Mouse (Mus musculus): ENCODE measurements around the gene Nxf1.

Gene Nxf1

DNA sequence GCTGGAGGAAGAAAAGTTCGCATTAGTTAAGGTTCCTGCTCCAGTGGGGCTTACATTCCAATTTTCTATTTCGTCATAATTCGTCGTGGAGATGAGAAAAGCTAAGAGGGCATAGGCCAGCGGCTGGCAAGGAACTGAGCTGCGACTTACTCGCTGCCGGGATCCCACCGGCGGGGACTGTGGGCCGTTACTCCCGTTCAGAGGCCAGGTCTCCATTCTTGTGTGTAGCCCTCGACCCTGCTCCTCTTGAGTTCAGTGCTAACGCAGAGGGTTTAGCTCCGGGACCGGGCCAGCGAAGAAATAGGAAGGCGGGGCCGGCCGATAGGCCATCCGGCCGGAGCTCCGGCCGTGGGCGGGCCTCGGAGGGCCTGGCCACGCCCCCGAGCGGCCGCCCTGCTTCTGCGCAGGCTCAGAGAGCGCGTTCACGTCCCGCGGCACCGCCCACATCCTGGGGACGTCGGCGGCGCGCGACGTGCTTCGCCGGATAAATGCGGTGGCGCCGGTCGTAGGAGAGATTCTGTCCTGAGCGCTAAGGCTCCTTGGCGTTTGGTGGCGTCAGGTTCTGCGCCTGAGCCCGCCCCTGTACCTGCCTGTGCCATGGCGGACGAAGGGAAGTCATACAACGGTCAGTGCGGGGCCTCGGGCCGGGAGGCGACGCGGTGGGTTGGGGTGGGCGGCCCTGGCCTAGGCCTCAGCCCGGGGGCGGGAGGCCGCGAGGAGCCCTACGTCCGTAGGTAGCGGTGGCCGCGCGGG is at the start of gene Nxf1:
TSS of gene Nxf1 (plus strand) at position 439 of the 753 bp plus-strand sequence.
- peak; percentile 96 for DNase-seq (ENCODE audit: low read depth, low spot score)

DNA sequence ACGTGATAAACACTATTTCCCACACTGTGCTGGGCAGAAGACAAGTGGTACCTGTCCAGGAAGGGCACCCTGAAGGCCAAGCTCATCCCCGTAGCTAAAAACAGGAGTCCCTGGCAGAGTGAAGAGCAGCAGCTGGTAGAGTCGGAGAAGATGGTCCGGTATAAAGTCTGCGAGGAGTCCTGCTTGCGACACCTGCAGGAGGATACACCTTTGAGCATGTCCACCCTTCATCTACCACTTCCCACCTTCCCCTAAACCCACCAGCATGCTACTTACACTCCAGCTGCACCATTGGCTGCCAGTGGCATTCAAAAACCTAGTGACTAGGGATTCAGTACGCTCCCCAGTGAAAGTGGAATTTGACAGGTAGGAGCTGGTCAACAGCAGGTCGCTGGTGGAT is 47.9 kb upstream of the Nxf1 start:
- DNase-seq (ENCODE audit: low read depth, low spot score), result no peak

- DNase-seq (ENCODE audit: low read depth, low spot score), result no peak
Measured at GRCm38 (mm10) chr19:8710057-8710456, 46.8 kb upstream of the Nxf1 start.

GRCm38 (mm10) chr19:8711506-8711905 is 45.4 kb upstream of the Nxf1 start:
- no peak for DNase-seq (ENCODE audit: low read depth, low spot score)

GRCm38 (mm10) chr19:8711949-8712869 is 44.7 kb upstream of the Nxf1 start:
- peak; percentile 93 for DNase-seq (ENCODE audit: low read depth, low spot score)

DNA sequence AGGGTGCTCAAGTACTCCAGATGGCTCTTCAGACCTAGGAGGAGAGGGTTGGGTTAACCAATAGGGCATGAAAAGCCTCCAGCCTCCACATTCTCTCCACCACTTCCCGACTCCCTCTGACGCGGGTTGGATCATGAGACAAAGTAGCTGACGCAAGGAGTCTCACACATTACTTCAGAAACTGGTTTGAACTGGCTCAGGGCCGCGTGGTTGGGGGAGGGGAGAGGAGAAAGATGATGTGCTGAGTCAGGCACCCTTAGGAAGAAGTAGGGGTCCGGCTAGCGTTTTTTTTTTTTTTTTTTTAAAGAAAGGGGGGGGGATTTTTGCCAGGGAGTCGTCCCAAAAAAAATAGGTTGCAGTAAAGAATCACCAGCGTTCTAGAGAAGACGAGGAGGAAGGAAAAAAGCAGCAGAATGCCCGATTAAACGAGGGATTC is 44.0 kb upstream of the Nxf1 start:
- DNase-seq (ENCODE audit: low read depth, low spot score), result peak; percentile 91

GRCm38 (mm10) chr19:8713306-8713996 is 43.4 kb upstream of the Nxf1 start:
- peak; percentile 92 for DNase-seq (ENCODE audit: low read depth, low spot score)

DNA sequence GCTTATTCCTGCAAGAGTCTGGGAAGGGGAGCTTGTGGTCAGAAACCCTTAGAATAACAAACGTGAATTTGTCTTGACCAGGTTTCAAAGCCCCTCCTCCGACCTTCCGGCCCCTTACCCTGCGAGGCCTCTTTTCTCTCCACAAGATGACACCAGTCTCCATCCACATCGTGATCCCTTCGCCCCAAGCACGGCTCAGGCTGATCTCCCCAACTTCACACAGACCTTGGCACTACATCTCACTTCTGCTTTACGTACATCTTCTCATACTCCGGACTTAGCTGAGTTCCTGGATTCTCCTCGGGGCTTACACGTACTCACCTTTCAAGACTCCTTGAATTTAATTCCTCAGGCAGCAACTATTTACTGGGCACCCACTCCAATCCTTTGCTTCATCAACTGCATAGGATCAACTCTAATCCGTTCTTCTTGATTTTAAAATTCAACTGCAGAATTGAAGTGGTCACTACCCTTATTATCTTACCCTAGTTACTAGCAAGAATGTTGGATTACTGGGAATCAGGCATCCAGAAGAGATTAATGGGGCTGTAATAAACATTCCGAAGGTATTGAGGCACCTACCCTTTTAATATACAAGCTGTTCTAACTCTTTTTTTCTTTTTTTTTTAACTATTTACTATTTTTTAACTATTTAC is 42.7 kb upstream of the Nxf1 start:
- no peak for DNase-seq (ENCODE audit: low read depth, low spot score)

- DNase-seq (ENCODE audit: low read depth, low spot score), result no peak
Measured at GRCm38 (mm10) chr19:8714653-8715481, 42.0 kb upstream of the Nxf1 start.

GRCm38 (mm10) chr19:8715868-8716766 is 40.8 kb upstream of the Nxf1 start:
- no peak for DNase-seq (ENCODE audit: low read depth, low spot score)

DNA sequence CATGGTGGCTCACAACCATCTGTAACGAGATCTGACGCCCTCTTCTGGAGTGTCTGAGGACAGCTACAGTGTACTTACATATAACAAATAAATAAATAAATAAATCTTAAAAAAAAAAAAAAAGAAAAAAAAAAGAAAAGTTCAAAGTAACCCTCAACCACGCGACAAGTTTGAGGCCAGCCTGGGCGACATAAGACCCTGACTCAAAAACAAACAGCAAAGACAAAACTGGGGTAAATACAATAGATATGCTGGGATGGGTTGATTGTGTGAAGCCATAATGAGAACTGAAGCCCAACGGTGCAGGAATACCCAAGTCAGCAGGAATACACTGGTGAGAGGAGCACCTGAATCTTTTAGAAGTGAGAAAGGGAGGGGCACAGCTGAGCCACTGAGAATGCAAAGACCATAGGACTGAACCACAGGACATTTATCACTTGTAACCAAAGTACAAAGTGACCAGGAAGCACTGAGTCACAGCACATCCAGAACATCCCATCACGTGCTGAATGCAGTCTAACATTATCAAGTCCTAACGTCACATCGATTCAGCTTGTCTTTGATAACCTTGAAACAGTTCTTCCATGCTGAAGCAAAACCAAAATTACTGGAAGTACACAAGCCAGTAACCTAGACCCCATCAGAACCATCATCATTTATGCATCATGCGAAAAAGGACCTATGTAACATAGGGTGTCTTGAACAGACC is 40.0 kb upstream of the Nxf1 start:
- no peak for DNase-seq (ENCODE audit: low read depth, low spot score)

GRCm38 (mm10) chr19:8718357-8718756 is 38.5 kb upstream of the Nxf1 start:
- DNase-seq (ENCODE audit: low read depth, low spot score), result peak; percentile 84

- peak; percentile 41 for DNase-seq (ENCODE audit: low read depth, low spot score)
Measured at GRCm38 (mm10) chr19:8719037-8719436, 37.8 kb upstream of the Nxf1 start.

DNA sequence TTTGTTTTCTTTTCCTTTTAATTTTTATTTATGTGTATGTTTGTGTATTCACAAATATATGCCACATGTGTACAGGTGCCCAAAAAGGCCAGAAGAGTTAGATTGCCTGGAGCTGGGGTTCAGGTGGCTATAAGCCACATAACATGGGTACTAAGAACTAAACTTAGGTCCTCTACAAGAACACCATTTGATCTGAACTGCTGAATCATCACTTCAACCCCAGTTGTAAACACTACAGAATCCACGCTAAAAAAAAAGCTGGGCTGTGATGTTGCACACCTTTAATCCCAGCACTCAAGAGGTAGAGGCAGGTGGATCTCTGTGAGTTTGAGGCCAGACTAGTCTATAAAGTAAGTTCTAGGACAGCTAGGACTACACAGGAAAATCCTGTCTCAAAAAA is 35.5 kb upstream of the Nxf1 start:
- no peak for DNase-seq (ENCODE audit: low read depth, low spot score)

- DNase-seq (ENCODE audit: low read depth, low spot score), result no peak
Measured at GRCm38 (mm10) chr19:8722021-8722420, 34.9 kb upstream of the Nxf1 start.

DNA sequence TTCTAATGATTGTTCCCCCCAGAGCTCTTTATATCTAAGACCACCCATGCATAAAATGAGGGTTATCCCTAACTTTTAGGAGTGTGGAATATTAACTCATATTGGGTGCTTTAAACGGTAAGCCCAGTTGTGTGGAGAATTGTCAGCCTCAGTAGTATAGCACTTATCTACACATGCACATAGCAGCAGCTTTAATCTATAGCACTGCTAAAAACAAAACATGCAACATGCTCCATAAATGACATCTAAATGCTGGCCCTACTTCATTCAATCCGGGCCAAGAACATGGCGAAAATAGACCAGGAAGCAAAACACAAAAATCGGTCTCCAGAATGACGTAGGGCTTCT is 34.3 kb upstream of the Nxf1 start:
- DNase-seq (ENCODE audit: low read depth, low spot score), result no peak

DNA sequence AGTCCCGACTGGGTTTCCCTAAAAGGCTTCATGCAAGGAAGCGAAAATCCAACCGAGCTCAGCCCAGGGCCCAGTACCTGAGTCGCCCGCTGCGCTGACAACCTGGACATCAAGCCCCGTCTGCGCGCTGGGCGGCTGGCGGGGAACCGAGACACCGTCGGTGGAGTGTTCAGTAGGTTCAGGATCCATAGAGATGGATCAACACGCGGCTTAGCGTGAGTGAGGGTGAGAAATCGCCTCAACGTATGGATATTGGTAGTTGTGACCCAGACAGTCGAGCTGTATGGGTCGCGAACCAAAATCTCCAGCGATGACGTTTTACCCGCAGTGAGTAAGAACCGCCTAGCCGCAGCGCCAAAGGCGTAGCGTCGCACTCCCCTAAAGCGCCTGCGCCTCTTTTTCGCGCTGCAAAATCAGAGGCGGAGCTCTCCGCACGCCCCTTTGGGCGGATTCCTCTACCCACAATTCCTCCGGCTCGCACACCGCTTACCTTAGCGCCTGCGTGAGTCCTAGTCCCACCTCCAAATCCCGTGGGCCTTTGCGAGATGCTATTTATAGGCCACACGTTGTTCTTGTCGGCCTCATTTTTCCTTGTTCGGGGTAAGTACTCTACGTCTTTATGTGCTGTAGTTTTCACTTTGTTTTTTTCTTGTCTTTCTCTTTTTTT is 33.8 kb upstream of the Nxf1 start, which contains the start of gene Slc3a2:
TSS of gene Slc3a2 (minus strand) at position 463 of the 667 bp plus-strand sequence.
- DNase-seq (ENCODE audit: low read depth, low spot score), result peak; percentile 99

Data from CD4-positive helper T cell, adult 2 months (primary cell).